Mouse (Mus musculus): ENCODE measurements around the gene Nppc. TPM values are rescaled to one million over a fixed set of nuclear protein-coding genes. Genes with fewer than 3 reads are reported as not detected.

The Nppc gene
- total and polyA plus RNA-seq, 3 experiments: not detected

DNA sequence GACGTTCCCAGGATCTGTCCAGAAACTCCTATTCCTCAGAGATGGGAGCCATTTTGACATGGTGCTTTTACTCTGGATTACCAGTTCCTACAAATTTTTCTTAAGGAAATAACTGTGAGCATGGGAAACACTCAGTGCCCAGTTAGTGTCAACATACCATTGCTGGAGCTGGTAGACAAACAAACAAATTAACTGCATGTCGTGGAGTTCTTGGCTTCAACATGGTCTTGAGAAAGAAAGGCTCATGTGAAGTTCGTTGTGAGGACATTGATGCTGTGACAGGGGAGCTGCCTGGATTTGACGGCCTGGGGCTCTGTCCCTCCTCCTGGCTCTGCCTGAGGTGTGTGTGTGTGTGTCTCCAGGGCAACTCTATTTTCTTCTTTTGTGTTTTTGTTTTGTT lies 40.4 kb downstream of the Nppc start:
- H3K9ac ChIP-seq (ENCODE audit: control insufficient read depth, low read depth, low read length, poor library complexity, severe bottlenecking): no peak overlapping the region
- no peak for DNase-seq (ENCODE audit: low read depth, low spot score)
- no peaks in the 10 kb centered on the region for H3K9me3 ChIP-seq (replicated peaks; ENCODE audit: insufficient read depth, low read length)
- no peak overlapping the region for H3K4me3 ChIP-seq (ENCODE audit: control insufficient read depth in 1 of 2, insufficient read depth in 1 of 2, low read depth in 2 of 2, low read length in 2 of 2)
- TF ChIP-seq NELFE (IDR thresholded peaks at IDR 0.05; ENCODE audit: low read depth, low read length) (no peak), SIN3A (IDR thresholded peaks at IDR 0.05; ENCODE audit: low read length) (no peak), GABPA (IDR thresholded peaks at IDR 0.05; ENCODE audit: low read depth, low read length) (no peak), EP300 (IDR thresholded peaks at IDR 0.05; ENCODE audit: low read depth in 1 of 2, low read length in 2 of 2) (no peak), RAD21 (IDR thresholded peaks at IDR 0.05; ENCODE audit: low read depth, low read length) (no peak), POLR2AphosphoS2 (IDR thresholded peaks at IDR 0.05; ENCODE audit: low read length) (no peak), ZKSCAN1 (IDR thresholded peaks at IDR 0.05; ENCODE audit: low read depth, low read length) (no peak), MEF2A (IDR thresholded peaks at IDR 0.05; ENCODE audit: extremely low read depth, insufficient replicate concordance, low read depth, low read length, poor library complexity, severe bottlenecking) (no peak), ZNF384 (IDR thresholded peaks at IDR 0.05; ENCODE audit: low read depth, low read length) (no peak), JUND (IDR thresholded peaks at IDR 0.05; ENCODE audit: low read depth, low read length) (no peak), KAT2A (conservative IDR thresholded peaks at IDR 0.05; ENCODE audit: low read depth, low read length) (no peak), POLR2A (IDR thresholded peaks at IDR 0.05; ENCODE audit: control insufficient read depth in 1 of 2, insufficient read depth in 1 of 2, low read depth in 1 of 2, low read length in 2 of 2, poor library complexity in 1 of 2) (no peak), POLR2AphosphoS5 (IDR thresholded peaks at IDR 0.05; ENCODE audit: borderline replicate concordance, low read depth, low read length) (no peak), TCF12 (IDR thresholded peaks at IDR 0.05; ENCODE audit: low read depth, low read length) (no peak), TBP (IDR thresholded peaks at IDR 0.05; ENCODE audit: low read depth, low read length) (no peak), CHD2 (IDR thresholded peaks at IDR 0.05; ENCODE audit: low read length) (no peak)
- H3K36me3 ChIP-seq (ENCODE audit: control insufficient read depth in 1 of 2, insufficient read depth in 2 of 2, low read length in 2 of 2): peaks cover 0 to 5% of the 10 kb centered on the region in 2 experiments; a peak in 2 of 4 replicates
- no peaks in the 10 kb centered on the region for H3K27me3 ChIP-seq (ENCODE audit: control insufficient read depth in 1 of 2, insufficient read depth in 2 of 2, low read length in 2 of 2)
- H3K27ac ChIP-seq (ENCODE audit: control insufficient read depth, low read depth, low read length): no peak overlapping the region
- no peaks in the 10 kb centered on the region for H3K79me2 ChIP-seq (ENCODE audit: control insufficient read depth, insufficient read depth, low read length, poor library complexity)
- H3K4me1 ChIP-seq (ENCODE audit: control insufficient read depth in 1 of 2, insufficient read depth in 2 of 2, low read length in 2 of 2): peaks cover 0 to 15% of the 10 kb centered on the region in 2 experiments; a peak in 3 of 4 replicates

DNA sequence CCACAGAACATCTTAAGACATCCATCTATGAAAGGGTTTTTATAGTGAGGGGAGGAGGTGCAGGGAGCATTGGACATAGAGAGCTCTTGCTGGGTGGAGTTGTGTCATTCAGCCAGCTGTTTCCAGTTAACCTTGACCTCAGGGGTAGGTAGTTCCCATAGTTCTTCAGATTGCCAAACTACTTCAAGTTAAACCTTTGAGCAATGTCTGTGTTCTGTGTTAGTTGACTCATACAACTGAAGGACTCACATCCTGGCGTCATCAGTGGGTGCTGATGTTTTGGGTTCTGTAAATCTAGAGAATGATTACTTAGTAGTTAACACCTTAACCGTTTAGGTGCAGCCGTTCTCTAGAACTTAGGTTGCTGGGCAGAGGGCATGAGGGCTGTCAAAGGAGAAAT lies 42.1 kb downstream of the Nppc start:
- DNase-seq (ENCODE audit: low read depth, low spot score): no peak
- H3K4me1 ChIP-seq (ENCODE audit: control insufficient read depth in 1 of 2, insufficient read depth in 2 of 2, low read length in 2 of 2): peaks cover 0 to 12% of the 10 kb centered on the region in 2 experiments; a peak in 3 of 4 replicates
- H3K79me2 ChIP-seq (ENCODE audit: control insufficient read depth, insufficient read depth, low read length, poor library complexity): no peaks in the 10 kb centered on the region
- H3K9ac ChIP-seq (ENCODE audit: control insufficient read depth, low read depth, low read length, poor library complexity, severe bottlenecking): no peak overlapping the region
- no peaks in the 10 kb centered on the region for H3K9me3 ChIP-seq (replicated peaks; ENCODE audit: insufficient read depth, low read length)
- H3K36me3 ChIP-seq (ENCODE audit: control insufficient read depth in 1 of 2, insufficient read depth in 2 of 2, low read length in 2 of 2): peaks cover 0 to 5% of the 10 kb centered on the region in 2 experiments; a peak in 2 of 4 replicates
- H3K27ac ChIP-seq (ENCODE audit: control insufficient read depth, low read depth, low read length): no peak overlapping the region
- TF ChIP-seq POLR2AphosphoS2 (IDR thresholded peaks at IDR 0.05; ENCODE audit: low read length): no peak
- no peak for TF ChIP-seq MAX (IDR thresholded peaks at IDR 0.05; ENCODE audit: low read length)
- TF ChIP-seq NELFE (IDR thresholded peaks at IDR 0.05; ENCODE audit: low read depth, low read length): no peak
- no peak for TF ChIP-seq MAZ (IDR thresholded peaks at IDR 0.05; ENCODE audit: low read depth, low read length)
- no peak for TF ChIP-seq ELF1 (IDR thresholded peaks at IDR 0.05; ENCODE audit: low read depth, low read length)
- no peak for TF ChIP-seq GATA1 (IDR thresholded peaks at IDR 0.05; ENCODE audit: low read depth, low read length)
- TF ChIP-seq POLR2AphosphoS5 (IDR thresholded peaks at IDR 0.05; ENCODE audit: borderline replicate concordance, low read depth, low read length): no peak
- TF ChIP-seq TCF12 (IDR thresholded peaks at IDR 0.05; ENCODE audit: low read depth, low read length): no peak
- TF ChIP-seq MYB (IDR thresholded peaks at IDR 0.05; ENCODE audit: low read depth, low read length): no peak
- no peak for TF ChIP-seq NRF1 (IDR thresholded peaks at IDR 0.05; ENCODE audit: insufficient read depth, low read depth, low read length, poor library complexity, severe bottlenecking)
- no peak for TF ChIP-seq KAT2A (conservative IDR thresholded peaks at IDR 0.05; ENCODE audit: low read depth, low read length)
- no peak overlapping the region for H3K4me3 ChIP-seq (ENCODE audit: control insufficient read depth in 1 of 2, insufficient read depth in 1 of 2, low read depth in 2 of 2, low read length in 2 of 2)
- no peaks in the 10 kb centered on the region for H3K27me3 ChIP-seq (ENCODE audit: control insufficient read depth in 1 of 2, insufficient read depth in 2 of 2, low read length in 2 of 2)
